Mouse (Mus musculus) liver, postnatal 0 days (tissue): ENCODE data around the gene Pgs1.

Experiments used
- CTCF ChIP-seq: sonication (generic); IDR thresholded peaks from 2 replicates; pipeline ENCODE4 v1.5.1; 2016; ENCODE audit warnings: antibody characterized with exemption, low read depth
- EP300 ChIP-seq: IDR thresholded peaks from 2 replicates; pipeline ENCODE4 v1.6.1; 2016; ENCODE audit warnings: antibody characterized with exemption, low read depth, mild to moderate bottlenecking

DNA sequence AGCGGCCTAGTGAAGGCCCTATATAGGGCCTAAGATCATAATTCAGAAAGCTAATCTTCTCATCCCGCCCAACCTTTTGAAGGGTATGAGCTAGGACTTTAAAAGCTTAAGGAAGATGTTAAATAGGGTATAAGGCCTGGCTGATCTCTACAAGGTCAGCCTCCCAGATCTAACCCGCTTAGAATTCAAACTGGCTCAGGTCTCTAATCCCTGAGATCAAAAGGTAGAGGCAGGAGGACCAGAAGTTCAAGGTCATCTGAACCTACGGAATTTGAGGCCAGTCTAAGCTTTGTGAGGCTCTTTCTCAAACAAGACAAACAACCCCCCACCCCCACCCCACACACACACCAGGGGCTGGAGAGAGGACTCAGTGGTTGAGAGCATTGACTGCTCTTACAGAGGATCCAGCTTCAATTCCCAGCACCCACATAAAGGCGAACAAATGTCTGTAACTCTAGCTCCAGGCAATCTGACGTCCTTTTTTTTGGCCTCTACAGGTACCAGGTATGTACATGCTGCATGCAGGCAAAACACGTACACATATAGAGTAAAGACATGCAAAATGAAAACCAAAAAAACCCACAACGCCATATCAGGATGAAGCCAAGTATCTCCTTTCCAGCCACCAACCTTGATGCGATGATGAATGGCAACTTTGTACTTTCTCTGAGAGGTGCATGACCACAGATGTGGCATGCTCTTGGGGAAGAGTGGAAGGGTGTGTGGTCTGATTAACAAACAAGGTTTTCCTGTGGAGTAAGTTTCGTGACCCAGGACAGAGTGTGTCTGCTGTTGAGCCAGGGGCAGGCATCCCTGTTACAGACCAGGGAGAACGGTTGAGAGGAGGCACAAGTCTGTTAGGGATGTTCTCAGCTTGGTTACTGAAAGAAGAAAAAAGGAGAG, 13.2 kb upstream of the Pgs1 start:
- TF ChIP-seq CTCF = no peak
- no peak for TF ChIP-seq EP300
